Mouse (Mus musculus) thymus, adult 2 months (tissue): ENCODE data around the gene Wdr77.

ENCODE experiments used
- CTCF ChIP-seq: fragments of 200-500 bp; IDR thresholded peaks from 2 replicates; pipeline ENCODE4 v1.5.1; 2012; ENCODE audit warnings: mild to moderate bottlenecking, control low read depth, low read length, moderate library complexity, borderline replicate concordance; ENCODE audit not compliant: control insufficient read depth, poor library complexity, insufficient read depth; ENCODE audit errors: extremely low read depth
- POLR2A ChIP-seq: fragments of 200-500 bp; IDR thresholded peaks from 2 replicates; pipeline ENCODE4 v1.6.1; 2012; ENCODE audit warnings: mild to moderate bottlenecking, low read length, control low read depth, moderate library complexity; ENCODE audit not compliant: control insufficient read depth, poor library complexity, insufficient read depth; ENCODE audit errors: extremely low read depth

DNA sequence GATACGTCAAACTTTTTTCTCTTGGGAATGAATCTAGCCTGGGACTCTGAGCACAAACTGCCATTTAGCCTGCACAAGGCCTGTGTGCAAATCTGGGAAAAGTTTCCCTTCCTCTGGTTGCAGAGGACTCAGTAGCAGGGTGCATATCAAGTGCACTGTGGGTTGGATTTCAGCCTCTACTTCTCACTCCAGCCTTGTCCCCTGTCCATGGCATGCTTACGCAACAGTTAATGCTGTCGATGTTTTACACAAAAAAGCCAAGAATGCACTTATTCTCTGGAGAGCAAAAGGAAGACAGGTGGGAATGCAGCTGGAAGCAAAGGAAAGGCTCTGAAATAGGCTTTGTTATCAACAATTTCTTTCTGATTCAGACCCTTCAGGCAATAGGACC, 40.8 kb upstream of the Wdr77 start:
- TF ChIP-seq CTCF, result no peak
- TF ChIP-seq POLR2A, result no peak
